Mouse (Mus musculus) midbrain, embryonic 16.5 days (tissue): Measurements from ENCODE around the gene Ccl12. TPM values are rescaled to one million over a fixed set of nuclear protein-coding genes. Genes with fewer than 3 reads are reported as not detected.

ENCODE experiments used
- ATAC-seq: fragments of 200-750 bp; cut with Nextera tagmentation; 2 replicates; pipeline ENCODE4 v1.8.0; 2017; ENCODE audit warnings: moderate TSS enrichment
- H3K27ac ChIP-seq: fragments of 300-500 bp; sonication (generic); 2 replicates; pipeline ENCODE4 v1.5.1; 2014; ENCODE audit warnings: mild to moderate bottlenecking, low read length, mixed read lengths
- H3K27me3 ChIP-seq: fragments of 300-500 bp; sonication (generic); 2 replicates; pipeline ENCODE4 v1.6.1; 2014; ENCODE audit warnings: low read depth, low read length, mixed read lengths; ENCODE audit not compliant: control insufficient read depth, insufficient read depth
- H3K36me3 ChIP-seq: fragments of 300-500 bp; sonication (generic); 2 replicates; pipeline ENCODE4 v1.6.1; 2014; ENCODE audit warnings: mild to moderate bottlenecking, low read length, moderate library complexity, mixed read lengths; ENCODE audit not compliant: control insufficient read depth, insufficient read depth
- H3K4me1 ChIP-seq: fragments of 300-500 bp; sonication (generic); 2 replicates; pipeline ENCODE4 v1.6.1; 2014; ENCODE audit warnings: mild to moderate bottlenecking, low read length, mixed read lengths; ENCODE audit not compliant: control insufficient read depth, insufficient read depth
- H3K4me2 ChIP-seq: fragments of 300-500 bp; sonication (generic); 2 replicates; pipeline ENCODE4 v1.6.1; 2014; ENCODE audit warnings: mild to moderate bottlenecking, low read length, mixed read lengths
- H3K4me3 ChIP-seq: fragments of 300-500 bp; sonication (generic); 2 replicates; pipeline ENCODE4 v1.5.1; 2014; ENCODE audit warnings: low read depth, mild to moderate bottlenecking, low read length, moderate library complexity, mixed read lengths
- H3K9ac ChIP-seq: fragments of 300-500 bp; sonication (generic); 2 replicates; pipeline ENCODE4 v1.6.1; 2014; ENCODE audit warnings: low read depth, low read length, mixed read lengths
- H3K9me3 ChIP-seq: fragments of 300-500 bp; sonication (generic); replicated peaks from 2 replicates; pipeline ENCODE4 v1.6.1; 2014; ENCODE audit warnings: mild to moderate bottlenecking, low read length, mixed read lengths; ENCODE audit not compliant: control insufficient read depth, poor library complexity, severe bottlenecking
- WGBS: fragments of 180-500 bp; shearing (Covaris S2); extraction: QIAGEN DNeasy Blood & Tissue Kit; methylation state at CpG from one replicate; pipeline ENCODE4 v1.1.7; 2014; 5-methylcytosine and 5-hydroxymethylcytosine counted together
- polyA plus RNA-seq: library from polyadenylated mRNA; unstranded; fragments of >200 nt; fragmentation: Nextera tagmentation; extraction: Ambion mirVana; gene quantifications from 2 replicates; pipeline ENCODE4 v1.2.1, GENCODE M21; 2015

The Ccl12 gene
- polyA plus RNA-seq, 1 experiment from 2014 or later, result 1.1 TPM

GRCm38 (mm10) chr11:82114885-82115284 lies 13.2 kb downstream of the Ccl12 start, which contains the start of gene Ccl8:
Gene Ccl8, plus strand, starts transcription at chr11:82115185.
- no peak within 1 kb of the TSS for H3K4me2 ChIP-seq
- ATAC-seq, result no peak
- H3K4me3 ChIP-seq, result no peak within 1 kb of the TSS
- no peak within 1 kb of the TSS for H3K27ac ChIP-seq
- H3K9me3 ChIP-seq, result no peaks in the 10 kb centered on the region
- H3K36me3 ChIP-seq, result no peaks in the 10 kb centered on the region
- H3K9ac ChIP-seq, result no peak within 1 kb of the TSS
- no peaks in the 10 kb centered on the region for H3K4me1 ChIP-seq
- H3K27me3 ChIP-seq, result no peaks in the 10 kb centered on the region
- WGBS, result 73% methylated on average over 3 of the region's 3 CpGs

DNA sequence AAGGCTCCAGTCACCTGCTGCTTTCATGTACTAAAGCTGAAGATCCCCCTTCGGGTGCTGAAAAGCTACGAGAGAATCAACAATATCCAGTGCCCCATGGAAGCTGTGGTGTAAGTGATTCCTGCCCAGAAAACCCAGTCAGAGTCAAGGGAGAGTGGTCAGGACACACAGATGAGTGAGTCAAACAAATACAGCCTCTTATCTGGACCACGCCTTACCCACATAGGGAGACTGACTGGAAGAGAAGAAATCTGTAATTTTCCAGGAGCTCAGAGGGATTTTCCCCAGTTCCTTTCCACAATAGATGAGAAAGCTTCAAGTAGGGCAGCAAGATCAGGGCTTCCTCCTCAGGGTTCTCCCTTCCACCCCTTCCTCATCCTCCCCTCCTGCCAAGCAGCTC lies 14.4 kb downstream of the Ccl12 start:
- H3K27me3 ChIP-seq, result no peaks in the 10 kb centered on the region
- H3K4me1 ChIP-seq, result no peaks in the 10 kb centered on the region
- 85% methylated on average over 3 of the region's 3 CpGs for WGBS
- H3K36me3 ChIP-seq, result no peaks in the 10 kb centered on the region
- no peak overlapping the region for H3K4me2 ChIP-seq
- no peak overlapping the region for H3K9ac ChIP-seq
- H3K9me3 ChIP-seq, result no peaks in the 10 kb centered on the region
- no peak overlapping the region for H3K27ac ChIP-seq
- ATAC-seq, result no peak
- no peak overlapping the region for H3K4me3 ChIP-seq

GRCm38 (mm10) chr11:82132977-82133376 lies 31.3 kb downstream of the Ccl12 start:
- no peaks in the 10 kb centered on the region for H3K27me3 ChIP-seq
- H3K27ac ChIP-seq, result no peak overlapping the region
- no peaks in the 10 kb centered on the region for H3K9me3 ChIP-seq
- no peaks in the 10 kb centered on the region for H3K4me1 ChIP-seq
- no peak overlapping the region for H3K4me2 ChIP-seq
- no peak overlapping the region for H3K4me3 ChIP-seq
- 73% methylated on average over 1 of the region's 1 CpGs for WGBS
- no peak for ATAC-seq
- H3K9ac ChIP-seq, result no peak overlapping the region
- H3K36me3 ChIP-seq, result no peaks in the 10 kb centered on the region

DNA sequence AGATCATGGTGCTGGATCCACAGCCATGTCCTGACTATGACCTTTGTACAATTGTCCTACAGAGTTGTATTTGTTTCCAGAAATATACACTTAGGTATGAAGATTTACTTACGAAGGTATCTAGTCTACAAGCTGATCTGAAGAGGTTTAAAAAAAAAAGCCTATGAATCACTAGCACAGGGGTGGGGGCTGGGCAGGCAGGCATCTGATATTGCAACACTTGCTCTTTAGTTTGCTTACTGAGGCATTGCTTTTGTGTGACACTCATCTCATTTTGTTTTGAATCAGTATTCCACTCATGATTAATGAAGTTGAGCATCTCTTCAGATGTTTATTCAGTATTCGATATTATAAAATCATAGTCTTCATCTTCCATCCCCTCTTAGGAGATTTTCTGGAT lies 34.6 kb downstream of the Ccl12 start:
- no peak overlapping the region for H3K27ac ChIP-seq
- H3K36me3 ChIP-seq, result no peaks in the 10 kb centered on the region
- H3K9ac ChIP-seq, result no peak overlapping the region
- no peaks in the 10 kb centered on the region for H3K27me3 ChIP-seq
- no peak for ATAC-seq
- no peak overlapping the region for H3K4me3 ChIP-seq
- H3K4me2 ChIP-seq, result no peak overlapping the region
- H3K4me1 ChIP-seq, result no peaks in the 10 kb centered on the region
- H3K9me3 ChIP-seq, result no peaks in the 10 kb centered on the region
- WGBS, result 91% methylated on average over 2 of the region's 2 CpGs

DNA sequence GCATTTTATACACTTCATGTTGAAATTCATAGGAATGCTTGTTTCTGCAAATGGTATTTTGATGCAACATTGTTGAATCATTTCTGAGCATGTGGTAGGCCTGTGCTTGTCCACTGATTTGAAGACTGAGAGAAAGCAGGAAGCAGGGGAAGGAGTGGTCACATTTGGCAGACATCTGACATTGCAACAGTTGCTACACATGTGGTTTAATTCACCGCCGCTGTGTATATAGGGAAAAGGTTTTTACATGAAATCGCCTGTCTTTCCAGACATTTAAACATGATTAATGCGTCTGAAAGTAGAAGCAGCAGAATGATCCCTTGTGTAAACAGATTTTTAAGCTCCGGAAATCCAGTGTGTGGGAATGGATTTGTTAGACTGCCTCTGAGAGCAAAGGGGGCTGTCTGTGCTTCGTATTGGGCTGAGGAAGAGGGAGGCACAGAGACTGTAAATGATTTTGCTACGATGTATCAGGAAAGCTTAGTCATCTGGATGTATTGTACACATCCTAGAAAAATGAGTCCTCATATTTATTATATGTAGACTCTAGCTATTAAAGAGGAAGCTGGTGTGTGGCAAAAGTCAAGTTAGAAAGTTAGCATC lies 37.9 kb downstream of the Ccl12 start:
- no peak for ATAC-seq
- no peaks in the 10 kb centered on the region for H3K27me3 ChIP-seq
- H3K36me3 ChIP-seq, result no peaks in the 10 kb centered on the region
- H3K27ac ChIP-seq, result no peak overlapping the region
- H3K4me1 ChIP-seq, result no peaks in the 10 kb centered on the region
- no peak overlapping the region for H3K9ac ChIP-seq
- no peak overlapping the region for H3K4me2 ChIP-seq
- WGBS, result 63% methylated on average over 7 of the region's 7 CpGs
- H3K4me3 ChIP-seq, result no peak overlapping the region
- H3K9me3 ChIP-seq, result no peaks in the 10 kb centered on the region

Other genes with a start within 250 kb of the Ccl12 start
- 0.61 and 1.0 TPM in 2 replicates for gene 5530401A14Rik, start 241.2 kb upstream of the Ccl12 start, polyA plus RNA-seq
- 13.0 and 16.2 TPM in 2 replicates for gene Asic2, start 133.4 kb upstream of the Ccl12 start, polyA plus RNA-seq
- gene Ccl2, start 66.3 kb upstream of the Ccl12 start, polyA plus RNA-seq, result 0.31 TPM in 1 of 2 replicates, not detected in the other
- gene Gm17268, start 63.3 kb upstream of the Ccl12 start, polyA plus RNA-seq, result not detected in 2 replicates
- 0.27 and 0.48 TPM in 2 replicates for gene Ccl7, start 56.1 kb upstream of the Ccl12 start, polyA plus RNA-seq
- 0.23 TPM in 1 of 2 replicates, not detected in the other for gene Ccl11, start 44.0 kb upstream of the Ccl12 start, polyA plus RNA-seq
- not detected in 2 replicates for gene Ccl8, start 13.3 kb downstream of the Ccl12 start, polyA plus RNA-seq
- 0.92 and 1.1 TPM in 2 replicates for gene Ccl1, start 203.8 kb downstream of the Ccl12 start, polyA plus RNA-seq